Mouse (Mus musculus) lung, postnatal 0 days (tissue): ENCODE data around the gene Opcml.

Experiments used
- CTCF ChIP-seq: IDR thresholded peaks from 2 replicates; pipeline ENCODE4 v1.5.1; 2016; ENCODE audit warnings: antibody characterized with exemption, mild to moderate bottlenecking
- EP300 ChIP-seq: IDR thresholded peaks from 2 replicates; pipeline ENCODE4 v1.6.1; 2016; ENCODE audit warnings: antibody characterized with exemption, mild to moderate bottlenecking, control low read depth

DNA sequence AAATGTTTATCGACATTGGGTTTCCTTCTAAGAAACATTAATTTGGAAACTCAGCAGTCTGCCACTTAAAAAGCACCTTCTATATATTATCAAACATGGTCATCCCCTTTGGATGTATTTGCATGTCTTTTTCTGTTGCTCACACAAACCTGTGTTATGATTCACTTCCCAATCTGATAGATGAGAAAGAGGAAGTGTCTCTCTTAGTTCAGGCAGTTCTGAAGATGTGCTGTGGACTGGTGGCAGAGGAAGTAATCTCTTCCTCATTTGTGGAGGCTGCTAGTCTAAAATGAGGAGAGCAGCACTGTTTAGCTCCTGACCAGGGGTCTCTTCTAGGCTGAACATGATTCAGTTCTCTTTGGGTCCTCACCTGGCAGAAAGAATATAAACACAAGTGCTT is 831.4 kb downstream of the Opcml start:
- no peak for TF ChIP-seq EP300
- TF ChIP-seq CTCF, result no peak
